Mouse (Mus musculus): ENCODE data around the gene Speer1.
"Not testable (repeated sequence)": the region's sequence is repeated elsewhere in the genome, so short reads cannot be mapped to it uniquely, and the experiment has no call there.

Gene Speer1

DNA sequence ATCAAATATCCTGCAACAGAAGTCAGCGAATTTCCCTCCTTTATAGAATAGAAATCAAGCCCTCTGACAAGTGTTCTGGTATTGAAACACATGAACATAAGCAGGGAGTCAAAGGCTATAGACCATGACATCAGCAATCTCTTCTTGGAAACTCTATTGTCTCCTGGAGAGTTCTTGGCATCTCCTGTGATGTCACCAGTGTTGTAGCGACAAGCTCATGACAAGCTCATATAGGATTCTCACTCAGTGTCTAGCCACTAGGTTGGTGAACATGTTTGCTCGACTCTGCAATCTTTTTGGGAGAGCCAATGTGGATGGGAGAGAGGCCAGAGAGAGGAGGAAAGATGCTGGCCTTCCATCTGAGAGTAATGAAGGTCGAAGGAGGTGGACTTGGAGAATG, at the start of gene Speer1:
Gene Speer1 (plus strand): TSS at position 301 of the 400 bp plus-strand sequence.
- in situ Hi-C loops (cut with MboI, MseI): not testable (repeated sequence)
